Mouse (Mus musculus) cerebellum, adult 9-11 months (tissue): ENCODE measurements around the gene Unc80.

Experiments
- DNase-seq: peaks from one replicate; pipeline ENCODE4 v3.0.0; 2022

The Unc80 gene

DNA sequence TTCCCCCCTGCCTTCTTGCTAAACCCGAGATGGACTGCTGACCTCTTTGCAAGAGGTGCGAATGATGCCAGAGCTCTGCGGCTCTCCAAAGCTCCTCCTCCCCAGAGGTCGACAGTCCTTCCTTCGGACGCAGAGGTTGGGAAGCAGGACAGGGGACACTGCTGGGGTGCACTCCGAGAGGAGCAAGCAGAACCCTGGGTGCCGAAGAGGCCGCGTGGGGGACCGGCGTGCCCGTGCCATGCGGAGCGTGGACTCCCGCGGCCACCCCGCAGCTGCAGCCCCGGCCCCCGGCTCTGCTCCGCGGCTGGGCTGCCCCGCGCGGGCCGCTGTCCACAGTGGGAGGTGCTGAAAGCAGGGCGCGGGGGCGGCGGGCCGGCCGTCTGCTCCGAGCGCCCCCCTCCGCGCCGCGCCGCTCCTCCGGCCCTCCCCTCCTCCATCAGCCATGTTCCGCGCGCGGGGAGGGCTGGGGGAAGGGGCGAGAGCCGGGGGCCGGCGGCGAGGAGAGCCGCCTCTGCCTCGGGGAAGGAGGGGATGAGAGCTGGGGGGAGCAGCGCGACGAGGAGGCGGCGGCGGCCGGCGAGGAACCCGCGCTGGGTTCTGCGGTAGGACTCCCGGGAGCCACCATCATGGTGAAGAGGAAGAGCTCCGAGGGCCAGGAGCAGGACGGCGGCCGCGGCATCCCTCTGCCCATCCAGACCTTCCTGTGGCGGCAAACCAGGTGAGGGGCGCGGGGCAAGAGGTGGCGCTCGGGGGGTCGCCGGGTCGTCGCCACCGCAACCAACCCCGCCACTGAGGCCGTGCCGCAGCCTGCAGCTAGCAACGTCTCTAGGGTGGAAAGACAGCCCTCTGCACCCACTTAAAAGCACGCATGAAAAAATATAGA, at the start of gene Unc80:
Gene Unc80, plus strand, starts transcription at position 547 of the 883 bp plus-strand sequence.
- peak; percentile 88 for DNase-seq

DNA sequence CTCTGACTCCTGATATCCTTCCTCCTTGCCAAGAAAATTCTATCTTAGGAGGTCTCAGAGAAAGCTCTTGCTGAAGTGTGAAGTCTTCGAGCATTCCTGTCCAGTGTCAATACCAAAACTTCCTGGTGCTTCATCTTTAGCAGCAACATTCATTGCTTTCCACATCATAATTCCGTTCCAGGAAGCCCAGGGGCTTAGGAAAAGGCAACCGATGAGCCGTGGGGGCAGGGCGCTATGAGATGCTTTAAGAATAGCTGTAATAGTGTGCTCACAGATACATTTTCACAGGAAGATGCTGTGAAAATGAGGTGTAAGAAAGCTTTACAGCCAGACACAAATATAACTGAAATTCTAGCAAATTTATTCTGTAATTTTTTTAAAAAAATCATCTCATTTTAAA, 42.1 kb upstream of the Unc80 start:
- DNase-seq = no peak

DNA sequence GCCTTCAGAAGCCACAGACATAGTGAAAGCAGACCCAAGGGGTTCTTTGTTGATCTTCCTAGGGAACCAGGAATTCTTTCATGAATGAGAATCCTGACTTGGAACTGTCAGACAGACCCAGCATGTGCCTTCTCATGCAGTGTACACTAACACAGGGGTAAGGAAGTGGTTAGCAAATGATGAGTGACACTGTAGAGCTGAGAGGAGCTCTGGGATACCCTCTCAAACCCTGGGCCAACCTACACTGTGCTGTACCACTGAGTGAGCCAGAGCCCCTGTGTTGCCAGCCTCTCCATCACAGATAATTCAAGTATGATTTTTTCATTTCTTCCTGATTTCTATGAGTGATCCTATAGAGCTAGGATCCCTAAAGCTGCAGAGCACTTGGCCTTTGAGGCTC, 37.2 kb upstream of the Unc80 start:
- DNase-seq = no peak

DNA sequence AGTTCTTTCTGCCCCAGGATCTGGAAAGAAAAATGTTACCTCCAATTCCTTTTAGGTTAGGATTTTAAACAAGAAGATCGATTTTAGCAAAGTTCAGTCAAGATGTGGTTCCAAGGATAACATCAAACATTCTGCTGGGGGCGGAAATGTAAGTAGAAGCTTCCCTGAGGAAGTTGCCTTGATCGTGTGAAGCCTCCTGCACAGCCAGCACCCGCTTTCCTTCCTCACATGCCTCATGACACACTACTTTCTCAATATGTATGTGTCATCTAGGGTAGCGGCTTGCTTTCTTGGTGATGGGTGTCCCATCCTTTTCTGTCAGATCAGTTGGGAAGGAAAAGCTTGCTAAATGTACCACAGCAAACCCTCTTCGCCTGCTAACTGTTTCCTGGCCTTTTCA, 36.7 kb upstream of the Unc80 start:
- DNase-seq = no peak

DNA sequence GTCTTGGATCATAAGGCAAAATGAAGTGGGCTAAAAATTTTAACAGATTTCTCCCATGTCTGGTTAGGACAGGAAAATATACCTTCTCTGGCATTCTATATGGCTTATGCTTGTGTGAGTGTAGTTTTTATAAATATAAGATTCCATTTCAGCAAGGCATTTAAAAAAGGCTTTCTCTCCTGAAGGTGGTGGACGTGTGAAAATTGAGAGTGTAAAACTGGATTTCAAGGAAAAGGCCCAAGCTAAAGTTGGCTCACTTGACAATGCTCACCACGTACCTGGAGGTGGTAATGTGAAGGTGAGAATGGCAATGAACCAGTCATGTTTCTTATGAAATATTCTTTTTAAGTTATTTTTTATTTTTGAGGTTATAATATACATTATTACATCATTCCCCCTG, 30.1 kb upstream of the Unc80 start:
- DNase-seq = no peak

DNA sequence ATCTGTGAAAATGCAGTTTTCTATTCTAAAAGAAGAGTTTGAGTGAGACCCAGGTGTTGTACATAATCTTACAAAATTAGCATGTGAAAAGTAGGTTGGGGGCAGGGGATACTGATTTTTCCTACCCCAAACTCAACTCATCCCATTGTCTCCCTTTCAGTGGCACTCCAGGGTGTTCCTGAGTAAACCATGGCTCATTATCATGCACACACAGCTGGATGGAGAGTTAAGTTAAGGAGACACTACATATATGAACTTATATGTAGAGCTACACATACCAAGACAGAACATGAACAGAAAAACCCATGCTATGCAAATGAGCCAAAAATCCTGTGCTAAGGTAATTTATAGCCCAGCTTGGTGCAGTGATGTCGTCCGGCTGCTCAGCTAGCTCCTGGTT, 25.2 kb upstream of the Unc80 start:
- DNase-seq = no peak

DNA sequence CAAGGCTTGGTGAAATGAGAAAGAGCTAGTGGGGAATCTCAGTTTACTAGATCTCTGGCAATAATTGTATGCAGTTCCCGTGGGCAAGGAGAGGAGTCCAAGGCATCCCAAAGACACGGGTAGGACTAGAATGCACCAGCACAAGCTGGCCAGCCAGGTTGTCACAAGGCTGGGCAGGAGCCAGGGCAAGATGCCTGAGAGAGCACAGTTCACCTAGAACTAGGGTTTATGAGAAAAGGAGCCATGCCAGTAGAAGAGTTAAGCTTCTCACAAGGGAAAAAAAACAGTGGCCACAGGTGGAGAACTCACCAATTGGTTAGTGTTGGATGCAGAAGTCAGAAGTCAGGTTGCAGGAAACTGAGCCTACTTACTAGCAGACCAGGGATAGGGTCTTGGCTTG, 18.7 kb upstream of the Unc80 start:
- DNase-seq = no peak

DNA sequence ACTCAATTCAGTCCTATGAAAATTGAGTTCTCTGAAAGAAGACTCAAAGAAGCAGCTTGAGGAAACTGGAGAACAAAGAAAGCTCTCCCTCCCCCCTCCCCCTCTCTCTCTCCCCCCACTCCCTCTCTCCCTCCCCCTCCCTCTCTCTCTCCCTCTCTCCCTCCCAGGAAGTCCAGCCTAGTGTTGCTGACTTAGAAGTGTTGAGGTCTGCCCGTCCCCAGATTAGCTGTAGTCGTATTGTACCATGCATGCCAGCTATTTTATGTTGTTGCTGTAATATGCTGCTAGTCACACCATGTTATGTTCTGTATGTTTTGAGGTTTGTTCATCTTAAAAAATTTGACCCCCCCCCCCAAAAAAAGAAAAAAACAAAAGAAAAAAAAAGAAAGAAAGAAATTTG, 11.6 kb upstream of the Unc80 start:
- no peak for DNase-seq

DNA sequence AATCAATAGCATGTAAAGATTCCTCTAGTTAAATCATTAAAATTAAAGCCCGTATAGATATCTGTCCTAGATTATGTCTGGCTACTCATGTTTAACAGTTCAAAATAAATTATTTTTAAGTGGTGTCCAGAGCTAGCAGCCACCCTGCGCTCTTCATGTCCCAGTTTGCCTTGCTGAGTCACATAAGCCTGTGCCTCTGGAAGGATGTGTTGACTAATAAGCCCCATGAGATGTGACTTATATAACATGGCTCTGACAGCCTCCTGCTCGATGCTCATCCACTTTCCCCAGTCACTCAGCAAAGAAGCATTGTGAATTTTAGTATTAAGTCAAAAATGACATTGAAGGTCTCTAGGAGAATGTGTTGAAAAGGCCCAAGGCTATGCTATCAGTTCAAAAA, 10.4 kb upstream of the Unc80 start:
- no peak for DNase-seq

DNA sequence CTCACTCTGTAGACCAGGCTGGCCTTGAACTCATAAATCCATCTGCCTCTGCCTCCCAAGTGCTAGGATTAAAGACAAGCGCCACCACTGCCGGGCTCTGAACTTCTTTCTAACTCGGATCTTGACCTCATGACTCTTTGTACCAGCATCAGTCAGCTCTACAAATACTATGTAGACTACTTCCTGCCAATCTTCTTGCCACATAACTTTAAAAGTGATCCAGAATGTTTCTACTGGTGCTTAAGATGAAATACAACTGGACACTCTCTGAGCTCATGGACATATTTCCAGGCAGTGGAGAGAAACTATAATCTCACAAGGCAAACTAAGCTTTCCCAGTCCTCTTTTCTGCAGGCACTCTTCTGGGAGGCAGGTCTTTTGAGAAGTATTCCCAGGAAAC, 8.8 kb upstream of the Unc80 start:
- no peak for DNase-seq

DNA sequence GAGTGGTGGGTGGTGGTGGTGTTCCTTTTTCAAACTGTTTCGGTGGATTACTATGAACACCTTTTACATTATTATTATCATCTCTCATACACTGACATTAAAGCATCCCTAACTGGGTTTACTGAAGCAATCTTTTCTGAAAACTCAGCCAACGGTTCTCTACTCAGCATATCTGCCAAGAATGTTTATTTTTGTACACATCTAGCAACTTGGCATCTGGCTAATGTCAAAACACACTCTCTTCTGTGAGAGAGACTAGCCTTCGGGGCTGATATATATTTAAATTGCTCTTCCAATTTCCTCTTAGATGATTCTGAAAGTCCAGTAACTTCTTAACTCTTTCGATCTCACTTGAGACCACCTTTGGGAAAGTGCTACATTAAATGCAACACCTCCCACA, 7.3 kb upstream of the Unc80 start:
- no peak for DNase-seq

DNA sequence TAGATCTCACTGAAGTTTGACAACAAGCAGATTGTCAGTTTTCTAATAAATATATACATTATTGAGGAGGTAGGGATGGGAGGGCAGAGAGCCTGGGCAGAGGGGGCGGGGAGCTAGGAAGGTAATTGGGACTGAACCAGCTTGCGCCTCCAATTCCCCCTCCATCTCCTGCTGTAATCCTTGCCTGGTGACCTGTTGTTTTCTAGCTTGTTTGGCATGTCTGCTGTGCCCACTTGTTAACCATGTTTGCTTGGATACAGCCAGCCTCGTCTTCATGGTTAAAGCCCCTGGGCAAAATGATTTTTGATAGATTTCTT, 495 bp downstream of the Unc80 start:
- peak; percentile 83 for DNase-seq

DNA sequence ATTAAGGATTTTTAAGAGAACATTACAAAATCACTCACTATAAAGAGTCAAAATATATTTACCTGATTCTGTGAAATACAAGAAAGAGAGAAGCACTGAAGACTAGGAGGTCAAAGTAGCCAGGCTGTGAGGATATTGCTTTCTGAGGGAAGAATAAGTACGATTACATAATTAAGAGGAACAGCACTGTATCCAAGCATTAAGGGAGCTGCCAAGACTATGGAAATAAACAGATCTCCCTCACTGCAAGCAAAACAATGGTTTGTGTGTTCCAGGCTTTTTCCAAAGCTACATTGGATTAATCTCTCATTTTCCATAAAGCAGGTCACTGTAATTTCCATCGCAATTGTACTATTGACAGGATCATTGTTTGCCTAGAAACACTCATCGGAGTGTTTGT, 14.6 kb downstream of the Unc80 start:
- DNase-seq = peak; percentile 33

DNA sequence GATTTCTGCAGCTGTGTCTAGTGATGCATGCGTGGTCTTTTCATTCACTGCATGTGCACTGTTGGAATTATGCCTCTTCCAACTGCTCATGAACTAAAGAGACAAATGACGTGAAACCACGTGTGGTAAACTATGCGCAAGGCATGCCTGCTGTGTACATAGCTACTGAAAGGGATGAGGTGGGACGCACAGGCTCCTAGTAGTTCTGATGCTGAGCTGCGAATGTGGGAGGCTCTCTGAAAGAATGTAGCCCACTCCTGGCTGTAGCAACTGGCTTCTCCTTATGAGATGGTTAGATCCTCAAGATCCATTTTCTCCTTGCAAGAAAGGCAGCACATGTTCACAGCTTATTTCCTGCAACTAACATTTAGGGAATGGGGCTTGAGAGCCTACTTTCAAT, 24.9 kb downstream of the Unc80 start:
- no peak for DNase-seq

DNA sequence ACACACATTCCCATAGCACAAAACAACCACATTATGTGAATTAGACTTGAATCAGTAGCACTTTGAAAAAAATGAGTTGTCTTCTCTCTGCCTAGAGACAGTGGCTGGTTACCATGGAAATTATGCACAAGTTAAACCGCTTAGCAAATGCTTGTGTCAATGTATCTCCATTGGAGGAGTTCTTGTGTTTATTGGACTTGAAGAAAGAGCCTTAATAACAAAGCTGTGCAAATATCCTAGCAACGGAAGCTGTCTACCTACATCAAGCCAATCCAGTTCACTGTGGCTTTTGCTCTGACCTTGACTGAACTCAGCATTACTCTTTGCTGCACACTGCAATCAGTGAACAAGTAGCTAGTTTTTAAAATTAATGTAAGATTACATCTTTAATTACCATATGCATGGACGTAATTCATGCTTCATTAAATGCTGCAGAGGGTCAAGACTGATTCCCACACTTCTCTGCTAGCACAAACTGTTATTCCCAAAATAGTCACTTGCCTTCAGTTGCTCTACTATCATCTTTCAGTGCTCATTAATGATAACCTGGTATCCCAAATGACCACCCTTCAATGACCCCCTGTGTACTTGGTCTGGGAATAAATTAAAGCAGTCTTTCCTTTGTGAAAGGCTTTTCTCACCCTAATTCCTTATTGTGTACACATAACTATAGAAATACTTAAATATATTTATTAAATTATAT, 27.3 kb downstream of the Unc80 start:
- DNase-seq = no peak

DNA sequence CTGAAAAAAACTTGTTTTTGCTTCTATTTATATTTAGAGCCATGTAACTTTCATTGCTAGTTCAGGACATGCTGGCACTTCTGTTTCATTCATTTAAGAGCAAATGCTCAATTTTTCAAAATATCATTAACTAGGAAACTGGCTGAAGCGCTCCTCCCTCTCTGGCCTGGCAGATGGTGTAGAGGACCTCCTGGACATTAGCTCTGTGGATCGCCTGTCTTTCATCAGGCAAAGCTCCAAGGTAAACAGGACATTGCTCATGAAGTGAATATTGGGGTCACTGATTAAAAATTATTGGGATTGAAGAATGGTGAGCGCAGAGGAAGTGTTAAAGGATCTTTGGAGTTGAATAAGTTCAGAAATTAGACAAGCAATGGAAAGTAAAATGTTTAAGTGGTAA, 82.6 kb downstream of the Unc80 start:
- DNase-seq = peak; percentile 74

DNA sequence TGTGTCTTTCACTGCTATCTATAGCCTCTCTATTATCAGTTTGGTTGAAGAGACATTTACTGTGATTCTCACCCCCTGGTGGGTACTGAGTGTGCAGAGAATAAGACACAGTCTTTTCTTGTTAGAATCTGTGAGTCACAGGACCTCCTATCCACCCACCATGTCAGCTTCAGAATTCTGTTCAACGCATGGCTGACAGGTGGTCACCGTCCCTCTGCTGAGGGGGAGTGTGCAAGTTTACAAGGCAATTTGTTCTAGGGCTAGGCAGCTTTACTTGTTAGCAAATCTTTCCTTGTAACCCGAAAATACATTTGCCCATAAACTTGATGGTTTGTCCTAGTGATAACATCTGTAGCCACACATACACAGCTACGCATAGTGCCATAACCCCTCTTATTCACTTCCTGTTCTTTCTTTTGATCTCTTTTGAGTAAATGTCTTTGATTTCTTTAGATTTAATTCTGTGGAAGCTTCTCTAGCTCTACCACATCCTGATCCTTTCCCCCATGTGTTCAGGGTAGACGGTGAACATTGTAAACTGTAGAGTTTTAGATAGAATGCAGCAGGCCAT, 84.3 kb downstream of the Unc80 start:
- DNase-seq = no peak

DNA sequence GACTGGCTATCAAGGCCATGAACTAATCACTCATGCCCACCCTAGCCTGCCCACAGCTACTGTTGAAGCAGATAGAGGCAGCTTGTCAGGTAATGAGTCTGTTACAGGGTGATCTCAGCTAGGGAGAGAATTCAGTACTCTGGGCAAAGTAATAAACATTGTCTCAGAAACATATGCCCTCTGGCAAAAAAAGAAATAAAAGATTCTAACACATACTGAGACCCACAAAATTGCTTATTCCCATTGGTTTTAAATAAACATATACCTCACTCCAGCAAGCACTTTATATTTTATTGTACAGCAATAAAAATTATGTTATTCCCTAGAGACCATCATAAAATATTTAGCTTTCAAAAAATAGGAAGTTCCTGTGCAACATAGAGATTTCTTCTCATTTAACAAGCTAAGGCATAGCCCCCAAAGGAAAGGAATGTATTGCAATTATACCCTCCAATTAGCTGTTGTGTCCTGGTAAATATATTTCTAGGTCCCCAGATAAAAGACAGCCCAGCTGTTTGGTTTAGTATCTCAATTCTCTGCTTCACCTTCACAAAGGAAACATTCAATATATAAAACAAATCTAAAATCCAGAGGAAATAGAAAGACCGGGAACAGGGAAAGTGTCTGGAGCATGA, 93.6 kb downstream of the Unc80 start:
- no peak for DNase-seq

DNA sequence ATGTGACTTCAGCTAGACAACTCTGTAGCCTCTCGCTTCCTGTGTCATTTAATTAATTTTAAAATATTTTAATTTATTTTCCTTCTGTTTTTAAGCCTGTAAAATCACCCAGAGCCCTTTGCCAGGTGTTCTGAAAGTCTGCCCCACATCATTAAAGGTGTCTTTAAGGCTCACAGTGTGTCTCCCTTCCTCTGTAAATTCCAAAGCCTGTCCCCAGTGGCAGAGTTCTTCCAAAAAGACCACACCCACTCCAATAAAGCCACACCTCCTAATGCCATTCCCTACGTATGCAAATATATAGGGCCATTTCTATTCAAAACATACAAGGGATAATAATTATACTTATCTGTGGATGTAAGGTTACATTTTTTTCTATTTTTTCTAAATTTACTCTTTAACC, 94.2 kb downstream of the Unc80 start:
- DNase-seq = no peak

DNA sequence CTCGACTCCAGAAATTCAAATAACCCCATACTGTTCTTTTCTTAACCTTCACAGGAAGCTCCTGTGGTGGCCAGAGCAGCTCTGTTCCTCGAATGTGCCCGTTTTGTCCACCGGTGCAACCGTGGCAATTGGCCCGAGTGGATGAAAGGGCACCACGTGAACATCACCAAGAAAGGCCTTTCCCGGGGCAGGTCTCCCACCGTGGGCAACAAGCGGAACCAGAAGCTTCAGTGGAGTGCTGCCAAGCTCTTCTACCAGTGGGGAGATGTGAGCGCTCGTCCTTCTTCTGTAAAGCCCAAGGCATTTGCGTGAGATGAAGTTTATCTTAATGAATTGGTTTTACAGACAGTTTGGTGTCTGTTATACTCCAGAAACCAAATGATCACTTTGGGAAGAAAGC, 101.6 kb downstream of the Unc80 start:
- DNase-seq = peak; percentile 26

DNA sequence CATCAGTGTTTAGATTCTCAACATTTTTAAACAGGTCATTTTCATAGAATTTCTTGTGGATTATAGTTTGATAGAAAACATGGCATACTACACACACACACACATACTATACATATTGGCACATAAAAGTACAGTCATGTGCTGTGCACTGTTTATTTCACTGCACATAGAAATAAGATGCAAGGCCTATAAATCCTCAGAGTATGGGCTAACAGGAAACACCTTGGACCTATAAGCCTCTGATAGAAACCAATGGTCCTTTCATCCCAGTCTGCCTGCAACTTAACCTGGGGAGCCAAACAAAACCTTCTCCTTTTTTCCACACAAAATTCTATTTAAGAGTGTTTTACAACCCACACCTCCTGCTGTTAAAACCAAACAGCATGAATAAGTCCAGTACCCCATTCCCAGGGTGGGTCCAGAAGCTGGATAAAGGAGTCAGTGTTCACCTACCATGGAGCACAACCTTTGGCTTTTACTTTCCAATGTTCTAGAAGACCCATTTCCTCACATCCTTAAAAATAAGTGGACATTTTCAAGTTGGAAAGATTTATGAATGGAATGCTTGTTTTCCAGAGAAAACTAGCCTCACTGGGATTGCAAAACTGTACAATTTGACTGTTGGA, 129.1 kb downstream of the Unc80 start:
- DNase-seq = no peak

DNA sequence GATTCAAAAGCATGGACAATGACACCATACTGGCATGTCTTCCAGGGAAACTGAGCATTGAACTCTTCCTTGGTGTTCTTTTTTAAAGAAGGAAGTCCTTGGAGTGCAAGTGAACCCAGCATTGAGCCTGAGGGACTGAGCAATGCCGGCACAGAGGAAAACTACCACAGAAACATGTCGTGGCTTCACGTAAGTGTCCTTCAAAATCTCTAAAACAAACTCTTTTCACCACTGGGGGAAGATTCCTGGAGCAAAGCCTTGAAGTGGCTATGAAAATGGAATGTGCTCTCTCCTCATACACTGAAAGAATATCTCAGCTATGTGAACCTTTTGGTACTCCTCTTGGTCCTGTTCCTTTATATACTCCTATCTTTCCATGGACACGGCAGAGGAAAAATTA, 140.1 kb downstream of the Unc80 start:
- DNase-seq = no peak

DNA sequence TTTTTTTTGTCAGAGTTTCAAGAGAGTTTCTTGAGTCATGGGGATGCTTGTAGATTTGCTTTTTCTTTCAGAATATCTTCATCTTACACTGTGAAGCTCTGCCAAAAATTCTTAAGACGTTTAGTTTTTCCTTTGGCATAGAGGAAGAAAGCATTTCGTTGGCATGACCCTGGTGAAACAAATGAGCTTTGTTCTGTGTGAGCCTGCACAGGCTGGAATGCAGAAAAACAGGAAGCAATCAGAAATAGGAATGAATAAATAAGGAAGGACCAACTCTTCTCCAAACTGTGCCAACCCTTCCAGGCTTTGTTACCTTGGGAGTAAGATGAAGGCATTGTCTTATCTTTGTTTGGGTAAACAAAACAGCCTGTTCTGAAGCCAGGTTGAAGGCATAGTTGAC, 149.0 kb downstream of the Unc80 start:
- DNase-seq = no peak
